Mouse (Mus musculus) liver, adult 2 months (tissue): ENCODE results near the gene Gm20388.

ENCODE experiments used
- CTCF ChIP-seq: fragments of 200-500 bp; IDR thresholded peaks from 2 replicates; pipeline ENCODE4 v1.5.1; 2011; ENCODE audit warnings: low read depth, low read length, control low read depth
- POLR2A ChIP-seq: fragments of 200-500 bp; IDR thresholded peaks from 2 replicates; pipeline ENCODE4 v1.6.1; 2011; ENCODE audit warnings: low read length, control low read depth; ENCODE audit not compliant: insufficient read depth; ENCODE audit errors: extremely low read depth

GRCm38 (mm10) chr8:121547132-121547531, 1636.5 kb downstream of the Gm20388 start:
- peak; percentile 71 for TF ChIP-seq CTCF
- TF ChIP-seq POLR2A = no peak
